10 mouse cellular contexts compared by ENCODE assay signal in genomic region chr14:121164866-121165265, GRCm38 (mm10).
DNase-seq lines count a peak whose midpoint lies in the region; ATAC-seq and TF ChIP-seq lines count a peak whose summit lies in the region.
"Had no signal": no experiment of that assay in that cellular context is flagged by ENCODE, and none has a peak within 500 bp of the region (broad histone marks: within the 10 kb centered on the region; RNA-seq: fewer than 3 reads in every experiment).

No protein-coding gene starts in this region.

- H3K9me3 ChIP-seq in hindbrain, embryonic 15.5 days, result no peaks in the 10 kb centered on the region
- no peaks in the 10 kb centered on the region for H3K9me3 ChIP-seq in hindbrain, embryonic 10.5 days
- H3K9me3 ChIP-seq in embryonic facial prominence, embryonic 15.5 days (replicated peaks), result no peaks in the 10 kb centered on the region
- H3K9me3 ChIP-seq: limb, embryonic 12.5 days; neural tube, embryonic 12.5 days had no signal

- peak overlapping the region; percentile 33 for H3K27ac ChIP-seq in hindbrain, embryonic 15.5 days (replicated peaks)
- no peak overlapping the region for H3K27ac ChIP-seq in hindbrain, embryonic 10.5 days
- H3K27ac ChIP-seq in embryonic facial prominence, embryonic 15.5 days (replicated peaks), result peak overlapping the region; percentile 8; the same call in 1 of the 2 replicates
- H3K27ac ChIP-seq: limb, embryonic 12.5 days; neural tube, embryonic 12.5 days had no signal

- no peaks in the 10 kb centered on the region for H3K36me3 ChIP-seq in hindbrain, embryonic 15.5 days
- H3K36me3 ChIP-seq in hindbrain, embryonic 10.5 days, result no peaks in the 10 kb centered on the region
- H3K36me3 ChIP-seq in embryonic facial prominence, embryonic 15.5 days, result no peaks in the 10 kb centered on the region
- H3K36me3 ChIP-seq: neural tube, embryonic 12.5 days had no signal

- no peak overlapping the region for H3K9ac ChIP-seq in hindbrain, embryonic 15.5 days
- H3K9ac ChIP-seq in embryonic facial prominence, embryonic 15.5 days, result no peak overlapping the region
- H3K9ac ChIP-seq: limb, embryonic 12.5 days; neural tube, embryonic 12.5 days had no signal

- H3K4me3 ChIP-seq in hindbrain, embryonic 15.5 days, result no peak overlapping the region
- no peak overlapping the region for H3K4me3 ChIP-seq in hindbrain, embryonic 10.5 days
- no peak overlapping the region for H3K4me3 ChIP-seq in lung, adult 2 months (replicated peaks; ENCODE audit: extremely low read depth, low read depth, low read length)
- no peak overlapping the region for H3K4me3 ChIP-seq in embryonic facial prominence, embryonic 15.5 days (replicated peaks)
- H3K4me3 ChIP-seq: limb, embryonic 12.5 days; neural tube, embryonic 12.5 days had no signal

- WGBS in hindbrain, embryonic 15.5 days, result 86% methylated on average over 1 of the region's 1 CpGs
- WGBS in hindbrain, embryonic 10.5 days, result 83% methylated on average over 1 of the region's 1 CpGs
- WGBS in lung, adult 2 months, result 55% methylated on average over 1 of the region's 1 CpGs
- 89% methylated on average over 1 of the region's 1 CpGs for WGBS in embryonic facial prominence, embryonic 15.5 days

- no peak for TF ChIP-seq CTCF in lung, adult 2 months (IDR thresholded peaks at IDR 0.05; ENCODE audit: insufficient read depth, low read length)

- H3K27me3 ChIP-seq in hindbrain, embryonic 15.5 days, result no peaks in the 10 kb centered on the region
- H3K27me3 ChIP-seq in hindbrain, embryonic 10.5 days (ENCODE audit: insufficient read depth, poor library complexity, severe bottlenecking), result no peaks in the 10 kb centered on the region
- no peaks in the 10 kb centered on the region for H3K27me3 ChIP-seq in embryonic facial prominence, embryonic 15.5 days
- H3K27me3 ChIP-seq: limb, embryonic 12.5 days; neural tube, embryonic 12.5 days had no signal

- DNase-seq in hindbrain, embryonic 10.5 days (ENCODE audit: low spot score), result no peak
- DNase-seq in lung, postnatal 10 days, result peak; percentile 20
- DNase-seq in lung, adult 2 months, result no peak
- DNase-seq in natural killer cell, adult 2 months (ENCODE audit: low spot score in 2 of 2), result peak; percentile 20 to 59
- DNase-seq in right cerebral cortex, postnatal 14 days, result no peak

- peaks cover 15% of the 10 kb centered on the region; the same call in 1 of the 2 replicates for H3K4me1 ChIP-seq in hindbrain, embryonic 15.5 days (replicated peaks)
- no peaks in the 10 kb centered on the region for H3K4me1 ChIP-seq in hindbrain, embryonic 10.5 days (replicated peaks)
- H3K4me1 ChIP-seq in lung, adult 2 months (ENCODE audit: control insufficient read depth, insufficient read depth, low read length), result 0 out of 2 replicates have a peak, but pooled peaks cover 3% of the 10 kb centered on the region
- H3K4me1 ChIP-seq in embryonic facial prominence, embryonic 15.5 days, result peaks cover 27% of the 10 kb centered on the region
- H3K4me1 ChIP-seq: neural tube, embryonic 12.5 days had no signal

- no peak for TF ChIP-seq POLR2A in lung, adult 2 months (IDR thresholded peaks at IDR 0.05; ENCODE audit: borderline replicate concordance, extremely low read depth, low read depth, low read length)

- H3K4me2 ChIP-seq in hindbrain, embryonic 15.5 days, result no peak overlapping the region
- no peak overlapping the region for H3K4me2 ChIP-seq in embryonic facial prominence, embryonic 15.5 days (replicated peaks)
- H3K4me2 ChIP-seq: limb, embryonic 12.5 days; neural tube, embryonic 12.5 days had no signal

- no peak for ATAC-seq in hindbrain, embryonic 15.5 days (ENCODE audit: low FRiP score, low read depth)
- ATAC-seq in embryonic facial prominence, embryonic 15.5 days (ENCODE audit: insufficient number of reproducible peaks, low FRiP score, low TSS enrichment, low read depth), result no peak
- ATAC-seq in monocyte, adult 5-6 weeks (replicated peaks; ENCODE audit: insufficient number of reproducible peaks, low FRiP score, low TSS enrichment, poor library complexity, severe bottlenecking), result no peak

Comparison
In these comparisons a context has a peak if more than half of its experiments do, and no peak if none do; other contexts are left out.
1. DNase-seq: peak in lung, postnatal 10 days (single experiment) and natural killer cell, adult 2 months (2 of 2); none in hindbrain, embryonic 10.5 days (single experiment), lung, adult 2 months (single experiment) and right cerebral cortex, postnatal 14 days (single experiment).